Mouse (Mus musculus) hindbrain, postnatal 0 days (tissue): ENCODE measurements around the gene Gm10401. TPM values are rescaled to one million over a fixed set of nuclear protein-coding genes. Genes with fewer than 3 reads are reported as not detected.

Source experiments
- ATAC-seq: fragments of 200-750 bp; cut with Nextera tagmentation; 2 replicates; pipeline ENCODE4 v1.8.0; 2017; ENCODE audit warnings: mild to moderate bottlenecking, moderate TSS enrichment, moderate library complexity
- DNase-seq: peaks from one replicate; pipeline ENCODE4 v3.0.0-alpha.2; 2015; ENCODE audit warnings: low spot score
- H3K27ac ChIP-seq: fragments of 300-500 bp; sonication (generic); 2 replicates; pipeline ENCODE4 v1.5.1; 2014; ENCODE audit warnings: mild to moderate bottlenecking
- H3K27me3 ChIP-seq: fragments of 300-500 bp; sonication (generic); 2 replicates; pipeline ENCODE4 v1.6.1; 2014; ENCODE audit warnings: low read length, mixed read lengths; ENCODE audit not compliant: insufficient read depth
- H3K36me3 ChIP-seq: fragments of 300-500 bp; sonication (generic); 2 replicates; pipeline ENCODE4 v1.6.1; 2014; ENCODE audit warnings: low read length, mixed read lengths; ENCODE audit not compliant: insufficient read depth
- H3K4me1 ChIP-seq: fragments of 300-500 bp; sonication (generic); 2 replicates; pipeline ENCODE4 v1.6.1; 2014; ENCODE audit warnings: antibody characterized with exemption, low read length, mixed read lengths; ENCODE audit not compliant: insufficient read depth
- H3K4me2 ChIP-seq: fragments of 300-500 bp; sonication (generic); 2 replicates; pipeline ENCODE4 v1.6.1; 2014; ENCODE audit warnings: low read depth, mild to moderate bottlenecking, low read length, moderate library complexity, mixed read lengths
- H3K4me3 ChIP-seq: fragments of 300-500 bp; sonication (generic); 2 replicates; pipeline ENCODE4 v1.5.1; 2014; ENCODE audit warnings: low read length
- H3K9ac ChIP-seq: fragments of 300-500 bp; sonication (generic); replicated peaks from 2 replicates; pipeline ENCODE4 v1.6.1; 2014; ENCODE audit warnings: mild to moderate bottlenecking, low read length, moderate library complexity, mixed read lengths
- H3K9me3 ChIP-seq: fragments of 300-500 bp; sonication (generic); 2 replicates; pipeline ENCODE4 v1.6.1; 2016; ENCODE audit warnings: low read length, mixed read lengths
- CTCF ChIP-seq: IDR thresholded peaks from 2 replicates; pipeline ENCODE4 v1.5.1; 2016; ENCODE audit warnings: antibody characterized with exemption, control low read depth, low read depth
- WGBS: fragments of 180-500 bp; shearing (Covaris S2); extraction: QIAGEN DNeasy Blood & Tissue Kit; methylation state at CpG from one replicate; pipeline ENCODE4 v1.1.7; 2014; 5-methylcytosine and 5-hydroxymethylcytosine counted together
- polyA plus RNA-seq: library from polyadenylated mRNA; unstranded; fragments of >200 nt; fragmentation: Nextera tagmentation; extraction: Ambion mirVana; gene quantifications from 2 replicates; pipeline ENCODE4 v1.2.1, GENCODE M21; 2015
- total RNA-seq: library from RNA; depleted of rRNA; stranded (reverse); fragments of >200 nt; gene quantifications from 2 replicates; pipeline ENCODE4 v1.2.3, GENCODE M21; 2014

Gm10401 gene
- total and polyA plus RNA-seq, 2 experiments from 2014 or later = 38.5 TPM; not detected in 1

GRCm38 (mm10) chr5:115071096-115071901, 26.8 kb downstream of the Gm10401 start:
- no peaks in the 10 kb centered on the region for H3K9me3 ChIP-seq
- H3K4me2 ChIP-seq = no peak overlapping the region
- H3K27ac ChIP-seq = no peak overlapping the region
- no peak for DNase-seq
- no peak overlapping the region for H3K4me3 ChIP-seq
- no peak for TF ChIP-seq CTCF
- 0 out of 2 replicates have a peak, but pooled peaks cover 3% of the 10 kb centered on the region for H3K4me1 ChIP-seq
- no peaks in the 10 kb centered on the region for H3K36me3 ChIP-seq
- H3K27me3 ChIP-seq = no peaks in the 10 kb centered on the region
- no peak overlapping the region for H3K9ac ChIP-seq
- ATAC-seq = no peak
- WGBS = 87% methylated on average over 11 of the region's 11 CpGs

- Histone ChIP-seq H3K36me3 (no peaks in the 10 kb centered on the region), H3K27ac (no peak overlapping the region), H3K4me3 (no peak overlapping the region), H3K9me3 (no peaks in the 10 kb centered on the region), H3K4me1 (0 out of 2 replicates have a peak, but pooled peaks cover 3% of the 10 kb centered on the region), H3K27me3 (no peaks in the 10 kb centered on the region), H3K9ac (no peak overlapping the region), H3K4me2 (no peak overlapping the region)
- WGBS = 98% methylated on average over 2 of the region's 2 CpGs
- no peak for TF ChIP-seq CTCF
- no peak for ATAC-seq
- DNase-seq = no peak
These were observed 27.6 kb downstream of the Gm10401 start for GRCm38 (mm10) chr5:115070457-115070856.

GRCm38 (mm10) chr5:115069611-115070010, 28.5 kb downstream of the Gm10401 start:
- H3K4me3 ChIP-seq = no peak overlapping the region

GRCm38 (mm10) chr5:115068671-115069421, 29.2 kb downstream of the Gm10401 start:
- WGBS = 86% methylated on average over 11 of the region's 11 CpGs
- DNase-seq = no peak
- H3K4me2 ChIP-seq = no peak overlapping the region
- H3K36me3 ChIP-seq = no peaks in the 10 kb centered on the region
- H3K4me1 ChIP-seq = 0 out of 2 replicates have a peak, but pooled peaks cover 3% of the 10 kb centered on the region
- H3K27ac ChIP-seq = no peak overlapping the region
- TF ChIP-seq CTCF = no peak
- no peaks in the 10 kb centered on the region for H3K27me3 ChIP-seq
- no peak overlapping the region for H3K9ac ChIP-seq
- no peak for ATAC-seq
- no peaks in the 10 kb centered on the region for H3K9me3 ChIP-seq
- no peak overlapping the region for H3K4me3 ChIP-seq

More at GRCm38 (mm10) chr5:115069611-115070010, 28.5 kb downstream of the Gm10401 start:
- no peak overlapping the region for H3K4me2 ChIP-seq
- no peak for TF ChIP-seq CTCF
- H3K9ac ChIP-seq = no peak overlapping the region
- WGBS = 82% methylated on average over 3 of the region's 3 CpGs
- no peak for DNase-seq
- H3K36me3 ChIP-seq = no peaks in the 10 kb centered on the region
- no peaks in the 10 kb centered on the region for H3K27me3 ChIP-seq
- no peaks in the 10 kb centered on the region for H3K9me3 ChIP-seq
- no peak overlapping the region for H3K27ac ChIP-seq
- no peak for ATAC-seq
- 0 out of 2 replicates have a peak, but pooled peaks cover 3% of the 10 kb centered on the region for H3K4me1 ChIP-seq

- no peaks in the 10 kb centered on the region; the same call in 1 of the 2 replicates for H3K36me3 ChIP-seq
- H3K9ac ChIP-seq = no peak overlapping the region
- no peak overlapping the region for H3K4me3 ChIP-seq
- ATAC-seq (no peak), DNase-seq (no peak)
- 0 out of 2 replicates have a peak, but pooled peaks cover 3% of the 10 kb centered on the region for H3K4me1 ChIP-seq
- TF ChIP-seq CTCF = no peak
- 78% methylated on average over 4 of the region's 4 CpGs for whole genome bisulfite sequencing
- no peaks in the 10 kb centered on the region for H3K27me3 ChIP-seq
- H3K27ac ChIP-seq = no peak overlapping the region
- no peak overlapping the region for H3K4me2 ChIP-seq
- no peaks in the 10 kb centered on the region for H3K9me3 ChIP-seq
These were observed 31.9 kb downstream of the Gm10401 start for GRCm38 (mm10) chr5:115066245-115066644.

- Histone ChIP-seq H3K4me3 (no peak overlapping the region), H3K27ac (no peak overlapping the region), H3K9ac (no peak overlapping the region), H3K9me3 (no peaks in the 10 kb centered on the region), H3K27me3 (no peaks in the 10 kb centered on the region), H3K4me1 (no peaks in the 10 kb centered on the region), H3K36me3 (no peaks in the 10 kb centered on the region; the same call in 1 of the 2 replicates), H3K4me2 (no peak overlapping the region)
- ATAC-seq = no peak
- TF ChIP-seq CTCF = no peak
- DNase-seq = no peak
- WGBS = 79% methylated on average over 7 of the region's 7 CpGs
These were observed 34.7 kb downstream of the Gm10401 start for GRCm38 (mm10) chr5:115063391-115063790.
